Mouse (Mus musculus) MEL (cell line): ENCODE results near the gene Hemk1. TPM values are rescaled to one million over a fixed set of nuclear protein-coding genes. Genes with fewer than 3 reads are reported as not detected.

Experiments
- DNase-seq: peaks from one replicate; pipeline ENCODE4 v3.0.0; 2011; ENCODE audit warnings: low read depth, low spot score
- H3K27ac ChIP-seq: 2 replicates; pipeline ENCODE4 v1.5.1; 2012; ENCODE audit warnings: low read depth, mild to moderate bottlenecking, control low read depth, low read length, moderate library complexity; ENCODE audit not compliant: control insufficient read depth
- H3K27me3 ChIP-seq, 2 experiments: fragments of 150-350 bp in 1 of 2; sonication (generic) in 1 of 2; 2 replicates each; pipeline ENCODE4 v1.6.1; 2012; ENCODE audit warnings: low read length in 2 of 2, mild to moderate bottlenecking in 2 of 2, improper control_type of control experiment in 1 of 2, moderate library complexity in 1 of 2; ENCODE audit not compliant: insufficient read depth in 2 of 2, control insufficient read depth in 1 of 2
- H3K36me3 ChIP-seq, 2 experiments: 2 replicates each; pipeline ENCODE4 v1.6.1; 2012 to 2014; ENCODE audit warnings: low read length in 2 of 2, improper control_type of control experiment in 1 of 2, inconsistent platforms in 1 of 2, mild to moderate bottlenecking in 1 of 2; ENCODE audit not compliant: insufficient read depth in 2 of 2, control insufficient read depth in 1 of 2
- H3K4me1 ChIP-seq, 2 experiments: fragments of 150-350 bp in 1 of 2; sonication (generic) in 1 of 2; 2 replicates each; pipeline ENCODE4 v1.6.1; 2012; ENCODE audit warnings: low read length in 2 of 2, improper control_type of control experiment in 1 of 2, mild to moderate bottlenecking in 1 of 2; ENCODE audit not compliant: insufficient read depth in 2 of 2, control insufficient read depth in 1 of 2
- H3K4me3 ChIP-seq, 2 experiments: fragments of 150-350 bp in 1 of 2; sonication (generic) in 1 of 2; 2 replicates each; pipeline ENCODE4 v1.5.1; 2012; ENCODE audit warnings: low read depth in 2 of 2, low read length in 2 of 2, mild to moderate bottlenecking in 2 of 2, moderate library complexity in 2 of 2, control low read depth in 1 of 2, improper control_type of control experiment in 1 of 2; ENCODE audit not compliant: control insufficient read depth in 1 of 2, insufficient read depth in 1 of 2
- H3K79me2 ChIP-seq: 2 replicates; pipeline ENCODE4 v1.6.1; 2012; ENCODE audit warnings: mild to moderate bottlenecking, low read length, moderate library complexity; ENCODE audit not compliant: control insufficient read depth, poor library complexity, insufficient read depth
- H3K9ac ChIP-seq: 2 replicates; pipeline ENCODE4 v1.6.1; 2012; ENCODE audit warnings: low read depth, mild to moderate bottlenecking, control low read depth, low read length, moderate library complexity; ENCODE audit not compliant: control insufficient read depth, poor library complexity, severe bottlenecking
- H3K9me3 ChIP-seq: fragments of 150-350 bp; sonication (generic); replicated peaks from 2 replicates; pipeline ENCODE4 v1.6.1; 2012; ENCODE audit warnings: mild to moderate bottlenecking, low read length, improper control_type of control experiment, moderate library complexity; ENCODE audit not compliant: insufficient read depth
- BHLHE40 ChIP-seq: IDR thresholded peaks from 2 replicates; pipeline ENCODE4 v1.6.1; 2012; ENCODE audit warnings: low read depth, mild to moderate bottlenecking, inconsistent platforms, low read length, improper control_type of control experiment, borderline replicate concordance
- CHD1 ChIP-seq: IDR thresholded peaks from 2 replicates; pipeline ENCODE4 v1.6.1; 2012; ENCODE audit warnings: low read depth, mild to moderate bottlenecking, inconsistent platforms, low read length, improper control_type of control experiment
- CHD2 ChIP-seq: IDR thresholded peaks from 2 replicates; pipeline ENCODE4 v1.6.1; 2011; ENCODE audit warnings: low read length, improper control_type of control experiment
- E2F4 ChIP-seq: IDR thresholded peaks from 2 replicates; pipeline ENCODE4 v1.6.1; 2011; ENCODE audit warnings: low read depth, low read length, improper control_type of control experiment, borderline replicate concordance
- ELF1 ChIP-seq: IDR thresholded peaks from 2 replicates; pipeline ENCODE4 v1.6.1; 2014; ENCODE audit warnings: low read depth, mild to moderate bottlenecking, inconsistent platforms, low read length, improper control_type of control experiment, moderate library complexity
- EP300 ChIP-seq, 2 experiments: IDR thresholded peaks; 2 replicates each; pipeline ENCODE4 v1.6.1; 2011; ENCODE audit warnings: improper control_type of control experiment in 2 of 2, low read length in 2 of 2, low read depth in 1 of 2, mild to moderate bottlenecking in 1 of 2
- ETS1 ChIP-seq: IDR thresholded peaks from 2 replicates; pipeline ENCODE4 v1.6.1; 2012; ENCODE audit warnings: low read depth, mild to moderate bottlenecking, inconsistent platforms, low read length, improper control_type of control experiment, moderate library complexity
- GABPA ChIP-seq: IDR thresholded peaks from 2 replicates; pipeline ENCODE4 v1.6.1; 2012; ENCODE audit warnings: low read depth, mild to moderate bottlenecking, inconsistent platforms, low read length, improper control_type of control experiment, moderate library complexity
- HCFC1 ChIP-seq: IDR thresholded peaks from 2 replicates; pipeline ENCODE4 v1.6.1; 2012; ENCODE audit warnings: low read depth, mild to moderate bottlenecking, inconsistent platforms, low read length, improper control_type of control experiment, moderate library complexity
- MAZ ChIP-seq: IDR thresholded peaks from 2 replicates; pipeline ENCODE4 v1.6.1; 2012; ENCODE audit warnings: low read depth, mild to moderate bottlenecking, inconsistent platforms, low read length, improper control_type of control experiment
- MEF2A ChIP-seq: IDR thresholded peaks from 2 replicates; pipeline ENCODE4 v1.6.1; 2014; ENCODE audit warnings: low read depth, mild to moderate bottlenecking, inconsistent platforms, low read length, improper control_type of control experiment; ENCODE audit not compliant: poor library complexity, insufficient replicate concordance, severe bottlenecking; ENCODE audit errors: extremely low read depth
- MXI1 ChIP-seq: IDR thresholded peaks from 2 replicates; pipeline ENCODE4 v1.6.1; 2011; ENCODE audit warnings: mild to moderate bottlenecking, low read depth, low read length, improper control_type of control experiment
- MYB ChIP-seq: IDR thresholded peaks from 2 replicates; pipeline ENCODE4 v1.6.1; 2011; ENCODE audit warnings: mild to moderate bottlenecking, low read depth, low read length, improper control_type of control experiment
- NELFE ChIP-seq: IDR thresholded peaks from 2 replicates; pipeline ENCODE4 v1.6.1; 2011; ENCODE audit warnings: low read depth, low read length, improper control_type of control experiment
- POLR2A ChIP-seq, 2 experiments: IDR thresholded peaks; 2 replicates each; pipeline ENCODE4 v1.6.1; 2011 to 2012; ENCODE audit warnings: low read length in 2 of 2, mild to moderate bottlenecking in 2 of 2, control low read depth in 1 of 2, improper control_type of control experiment in 1 of 2, low read depth in 1 of 2, moderate library complexity in 1 of 2; ENCODE audit not compliant: control insufficient read depth in 1 of 2, insufficient read depth in 1 of 2, poor library complexity in 1 of 2
- POLR2AphosphoS2 ChIP-seq: IDR thresholded peaks from 2 replicates; pipeline ENCODE4 v1.6.1; 2011; ENCODE audit warnings: low read length, improper control_type of control experiment
- POLR2AphosphoS5 ChIP-seq: IDR thresholded peaks from 2 replicates; pipeline ENCODE4 v1.6.1; 2012; ENCODE audit warnings: low read depth, borderline replicate concordance, mild to moderate bottlenecking, inconsistent platforms, low read length, moderate library complexity, mixed read lengths
- RCOR1 ChIP-seq: IDR thresholded peaks from 2 replicates; pipeline ENCODE4 v1.6.1; 2012; ENCODE audit warnings: low read depth, mild to moderate bottlenecking, inconsistent platforms, low read length, improper control_type of control experiment
- SIN3A ChIP-seq: IDR thresholded peaks from 2 replicates; pipeline ENCODE4 v1.6.1; 2012; ENCODE audit warnings: low read length, improper control_type of control experiment, inconsistent platforms
- SMC3 ChIP-seq: IDR thresholded peaks from 2 replicates; pipeline ENCODE4 v1.6.1; 2011; ENCODE audit warnings: low read depth, low read length, improper control_type of control experiment
- TAL1 ChIP-seq: IDR thresholded peaks from 2 replicates; pipeline ENCODE4 v1.6.1; 2012; ENCODE audit warnings: mild to moderate bottlenecking, inconsistent platforms, low read length, moderate library complexity, mixed read lengths
- TBP ChIP-seq: IDR thresholded peaks from 2 replicates; pipeline ENCODE4 v1.8.0; 2011; ENCODE audit warnings: low read depth, low read length, improper control_type of control experiment
- USF2 ChIP-seq, 2 experiments: IDR thresholded peaks; 2 replicates each; pipeline ENCODE4 v1.6.1; 2011 to 2012; ENCODE audit warnings: improper control_type of control experiment in 2 of 2, low read length in 2 of 2, borderline replicate concordance in 1 of 2, inconsistent platforms in 1 of 2, low read depth in 1 of 2, mild to moderate bottlenecking in 1 of 2; ENCODE audit not compliant: insufficient read depth in 1 of 2
- ZMIZ1 ChIP-seq: IDR thresholded peaks from 2 replicates; pipeline ENCODE4 v1.6.1; 2012; ENCODE audit warnings: low read depth, mild to moderate bottlenecking, inconsistent platforms, low read length, improper control_type of control experiment, moderate library complexity
- polyA plus RNA-seq, 2 experiments: library from polyadenylated mRNA; stranded (reverse) in 1 of 2; unstranded in 1 of 2; fragments of >175 nt in 1 of 2; fragments of >200 nt in 1 of 2; gene quantifications; 2 replicates each; pipeline versions ENCODE4 v1.2.1 to v1.2.4; 2012; ENCODE audit warnings: low replicate concordance in 2 of 2, low read depth in 1 of 2; ENCODE audit not compliant: insufficient read length in 2 of 2, insufficient read depth in 1 of 2, missing spikeins in 1 of 2
- total RNA-seq: library from RNA; depleted of rRNA; stranded (reverse); fragments of 300-350 nt; gene quantifications from 2 replicates; pipeline ENCODE4 v1.2.3, GENCODE M21; 2012

Hemk1 gene
- total and polyA plus RNA-seq, 3 experiments: 7.5 to 11.8 TPM; not detected in 1

GRCm38 (mm10) chr9:107285009-107285408, 53.1 kb downstream of the Hemk1 start:
- H3K27me3 ChIP-seq: no peaks in the 10 kb centered on the region
- no peak overlapping the region for H3K4me3 ChIP-seq
- H3K36me3 ChIP-seq: peaks cover 0 to 24% of the 10 kb centered on the region in 2 experiments; a peak in 3 of 4 replicates

GRCm38 (mm10) chr9:107282951-107283350, 55.2 kb downstream of the Hemk1 start:
- Histone ChIP-seq H3K4me1 (peaks cover 22 to 60% of the 10 kb centered on the region in 2 experiments), H3K27ac (no peak overlapping the region), H3K9me3 (no peaks in the 10 kb centered on the region)
- TF ChIP-seq ETS1: no peak
- no peak for TF ChIP-seq POLR2AphosphoS5
- TF ChIP-seq POLR2AphosphoS2: no peak
- TF ChIP-seq ZMIZ1: no peak
- no peak for TF ChIP-seq MYB
- no peak for TF ChIP-seq BHLHE40
- TF ChIP-seq, all 39 proteins: peak for 0
- peaks cover 0 to 32% of the 10 kb centered on the region in 2 experiments; a peak in 3 of 4 replicates for H3K36me3 ChIP-seq
- H3K27me3 ChIP-seq: no peaks in the 10 kb centered on the region
- no peaks in the 10 kb centered on the region; the same call in 1 of the 2 replicates for H3K79me2 ChIP-seq
- H3K9ac ChIP-seq: no peak overlapping the region
- H3K4me3 ChIP-seq: no peak overlapping the region
- DNase-seq: no peak

More at GRCm38 (mm10) chr9:107285009-107285408, 53.1 kb downstream of the Hemk1 start:
- H3K4me1 ChIP-seq: peaks cover 11 to 50% of the 10 kb centered on the region in 2 experiments
- DNase-seq: peak; percentile 53
- peaks cover 4% of the 10 kb centered on the region for H3K79me2 ChIP-seq
- H3K27ac ChIP-seq: no peak overlapping the region
- TF ChIP-seq EP300 (IDR thresholded peaks at IDR 0.05; ENCODE audit: low read depth in 1 of 2, low read length in 2 of 2): peak in 1 of 2 experiments; percentile 9; a peak in 1 of 4 replicates
- no peak for TF ChIP-seq MXI1
- peak; percentile 42 for TF ChIP-seq CHD2
- no peak for TF ChIP-seq E2F4
- no peaks in the 10 kb centered on the region for H3K9me3 ChIP-seq
- H3K9ac ChIP-seq: no peak overlapping the region

DNA sequence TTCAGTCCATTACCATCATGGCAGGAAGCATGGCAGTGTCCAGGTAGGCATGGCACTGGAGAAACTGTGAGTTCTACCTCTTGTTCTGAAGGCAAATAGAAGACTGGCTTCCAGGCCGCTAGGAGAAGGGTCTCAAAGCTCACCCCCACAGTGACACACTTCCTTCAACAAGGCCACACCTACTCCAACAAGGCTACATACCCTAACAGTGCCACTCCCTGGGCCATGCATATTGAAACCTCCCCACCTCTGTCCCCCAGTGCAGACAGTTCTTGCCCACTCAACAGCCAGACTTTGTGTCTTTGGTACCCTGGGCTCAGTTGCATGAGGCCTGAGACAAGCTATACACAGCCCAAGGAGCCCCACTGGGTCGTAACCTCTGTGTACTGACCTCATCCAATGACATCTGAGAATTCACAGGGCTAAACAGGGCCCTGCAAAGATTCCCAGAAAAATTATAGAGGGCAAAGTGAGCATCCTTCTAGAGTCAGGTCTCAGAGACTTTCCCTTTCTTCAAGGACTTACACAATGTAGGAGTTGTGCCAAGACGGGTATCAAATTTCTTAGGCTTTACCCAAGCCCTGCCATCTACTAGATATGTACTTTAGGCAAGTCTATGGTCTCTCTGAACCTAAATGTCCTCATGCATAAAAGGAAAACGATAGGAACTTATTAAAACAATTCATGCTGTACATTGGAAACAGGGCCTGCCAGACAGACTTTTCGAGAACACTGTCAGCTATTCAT, 56.7 kb downstream of the Hemk1 start:
- no peaks in the 10 kb centered on the region for H3K79me2 ChIP-seq
- no peak overlapping the region for H3K27ac ChIP-seq
- no peak overlapping the region for H3K4me3 ChIP-seq
- peaks cover 16 to 45% of the 10 kb centered on the region in 2 experiments for H3K4me1 ChIP-seq
- TF ChIP-seq MAZ (no peak), USF2 (IDR thresholded peaks at IDR 0.05; ENCODE audit: borderline replicate concordance in 1 of 2, insufficient read depth in 1 of 2, low read depth in 1 of 2, low read length in 2 of 2) (no peak), HCFC1 (no peak), RCOR1 (no peak), GABPA (no peak), NELFE (no peak), POLR2AphosphoS5 (no peak), CHD1 (no peak), MEF2A (no peak), ELF1 (no peak), TAL1 (no peak), POLR2AphosphoS2 (no peak), EP300 (IDR thresholded peaks at IDR 0.05; ENCODE audit: low read depth in 1 of 2, low read length in 2 of 2) (no peak), POLR2A (IDR thresholded peaks at IDR 0.05; ENCODE audit: control insufficient read depth in 1 of 2, insufficient read depth in 1 of 2, low read depth in 1 of 2, low read length in 2 of 2, poor library complexity in 1 of 2) (no peak), TBP (no peak), ETS1 (no peak), ZMIZ1 (no peak), SMC3 (no peak), SIN3A (no peak)
- TF ChIP-seq, all 39 proteins: peak for 0
- peak; percentile 30 for DNase-seq
- no peak overlapping the region for H3K9ac ChIP-seq
- H3K27me3 ChIP-seq: no peaks in the 10 kb centered on the region
- H3K9me3 ChIP-seq: no peaks in the 10 kb centered on the region
- peaks cover 0 to 23% of the 10 kb centered on the region in 2 experiments; a peak in 3 of 4 replicates for H3K36me3 ChIP-seq
